Mouse (Mus musculus): ENCODE measurements around the gene Ap5z1. TPM values are rescaled to one million over a fixed set of nuclear protein-coding genes. Genes with fewer than 3 reads are reported as not detected.

Gene Ap5z1
- polyA plus RNA-seq (2016; fragmentation: Nextera tagmentation; extraction: Ambion mirVana), result 10.6 and 12.5 TPM in 2 replicates

DNA sequence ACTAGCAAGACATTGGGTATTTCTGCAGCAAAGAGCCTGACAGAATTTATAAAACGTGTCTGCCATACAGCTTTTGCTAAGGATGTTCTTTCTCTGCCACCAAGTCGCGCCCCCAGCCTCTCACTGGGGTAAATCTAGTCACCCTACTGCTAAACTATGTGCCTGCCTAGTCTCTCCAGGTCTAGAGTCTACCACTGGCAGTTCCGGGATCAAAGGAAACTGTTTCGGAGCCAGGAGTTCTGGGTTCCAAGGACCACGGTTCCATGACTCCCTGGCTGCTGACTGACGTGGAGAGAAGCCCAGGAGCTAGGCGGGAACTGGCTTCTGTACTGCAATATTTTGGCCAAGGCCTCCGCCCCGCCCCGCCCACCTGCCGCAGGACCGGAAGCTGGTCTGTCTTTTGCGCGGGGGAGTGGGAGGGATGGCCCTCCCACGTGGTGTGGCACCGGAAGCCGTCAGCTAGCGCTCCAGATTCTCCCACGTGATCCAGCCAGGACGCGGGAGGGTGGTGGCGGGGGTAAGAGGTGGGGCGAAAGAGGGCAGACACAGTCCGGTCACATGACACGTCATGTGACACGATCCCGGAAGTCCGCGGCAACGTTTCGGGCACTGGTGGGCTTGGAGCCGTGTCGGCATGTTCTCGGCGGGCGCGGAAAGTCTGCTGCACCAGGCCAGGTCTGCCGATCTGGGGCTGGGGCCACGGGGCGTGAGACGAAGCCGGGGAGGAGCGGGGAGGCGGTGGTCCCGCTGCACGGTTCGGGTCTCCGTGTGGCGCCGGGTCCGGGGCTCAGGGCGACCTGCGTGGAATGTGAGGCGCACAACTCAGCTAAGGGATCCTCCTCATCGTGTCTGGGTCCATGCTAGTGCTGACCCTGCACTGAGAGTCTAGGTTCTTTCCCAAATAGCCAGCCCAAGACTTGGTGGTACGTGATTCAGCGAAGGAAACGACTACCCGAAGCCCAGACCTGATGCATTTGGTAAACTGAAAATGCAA is at the start of gene Ap5z1:
Gene Ap5z1 (plus strand): TSS at position 484 of the 994 bp plus-strand sequence.
- peak within 1 kb of the TSS; percentile 86 for H3K27ac ChIP-seq
- no peaks in the 10 kb centered on the region for H3K9me3 ChIP-seq
- peaks cover 48% of the 10 kb centered on the region for H3K36me3 ChIP-seq (replicated peaks)
- peak within 1 kb of the TSS; percentile 92 for H3K4me3 ChIP-seq
- H3K4me1 ChIP-seq, result peaks cover 20% of the 10 kb centered on the region
- H3K27me3 ChIP-seq (ENCODE audit: poor library complexity, severe bottlenecking), result no peaks in the 10 kb centered on the region
- DNase-seq (ENCODE audit: extremely low spot score, low spot score), result peak; percentile 97
- 2% methylated on average over 60 of the region's 60 CpGs for WGBS

DNA sequence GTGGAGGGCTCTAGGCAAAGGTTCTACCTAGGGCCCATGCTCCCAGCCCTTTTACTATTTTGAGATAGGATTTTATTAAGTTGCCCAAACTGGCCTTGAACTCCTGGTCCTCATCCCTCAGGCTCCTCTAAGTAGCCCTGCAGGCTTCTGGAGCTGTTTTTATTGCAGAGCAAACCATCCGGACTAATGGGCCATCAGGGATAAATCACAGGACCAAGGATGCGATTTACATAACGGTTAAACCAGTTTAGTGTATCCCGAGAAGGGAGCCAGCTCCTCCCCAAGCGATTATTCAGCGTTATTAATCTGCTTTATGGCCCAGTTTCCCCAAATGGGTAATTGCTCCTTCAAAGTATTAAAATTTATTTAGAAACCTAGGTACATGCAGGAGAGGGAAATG is 48.3 kb upstream of the Ap5z1 start:
- H3K9me3 ChIP-seq, result no peaks in the 10 kb centered on the region
- peaks cover 64% of the 10 kb centered on the region for H3K36me3 ChIP-seq (replicated peaks)
- 66% methylated on average over 6 of the region's 6 CpGs for WGBS
- no peaks in the 10 kb centered on the region for H3K27me3 ChIP-seq (ENCODE audit: poor library complexity, severe bottlenecking)
- DNase-seq (ENCODE audit: extremely low spot score, low spot score), result no peak
- no peak overlapping the region for H3K27ac ChIP-seq
- peaks cover 68% of the 10 kb centered on the region for H3K4me1 ChIP-seq
- no peak overlapping the region for H3K4me3 ChIP-seq

DNA sequence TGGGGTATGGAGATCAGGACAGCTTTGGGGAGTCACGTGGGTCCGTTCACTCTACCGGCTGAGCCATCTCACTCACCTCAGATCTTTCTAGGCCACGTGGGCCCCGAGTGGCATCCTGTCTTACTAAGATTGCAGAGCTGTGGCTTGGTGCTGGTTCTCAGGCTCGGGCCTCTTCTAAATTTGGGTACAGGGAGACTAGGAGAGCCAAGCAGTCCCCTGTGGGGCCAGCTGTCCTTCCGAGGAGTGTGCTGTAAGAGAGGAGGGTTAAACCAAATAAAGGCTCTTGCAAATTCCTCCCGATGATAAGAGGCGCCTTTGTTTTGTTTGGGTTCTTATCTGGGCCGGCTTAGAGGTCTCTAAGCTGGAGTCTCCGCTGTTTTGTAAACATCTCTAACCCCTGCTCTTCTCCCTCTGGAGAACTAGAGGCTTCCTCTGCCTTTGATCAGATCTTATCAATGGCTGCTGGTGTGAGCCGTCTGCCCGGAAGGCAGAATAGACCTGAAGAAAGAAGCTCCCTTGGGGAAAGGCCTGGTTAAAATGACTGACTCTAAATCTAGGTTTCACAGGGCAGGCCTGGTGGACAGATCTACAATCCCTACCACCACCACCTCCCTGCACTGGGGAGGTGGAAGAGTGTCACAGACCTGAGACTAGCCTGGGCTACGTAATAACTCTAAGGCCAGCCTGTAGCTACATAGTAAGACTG is 47.5 kb upstream of the Ap5z1 start:
- 15% methylated on average over 14 of the region's 14 CpGs for WGBS
- H3K27me3 ChIP-seq (ENCODE audit: poor library complexity, severe bottlenecking), result no peaks in the 10 kb centered on the region
- no peaks in the 10 kb centered on the region for H3K9me3 ChIP-seq
- no peak for DNase-seq (ENCODE audit: extremely low spot score, low spot score)
- peaks cover 66% of the 10 kb centered on the region for H3K36me3 ChIP-seq (replicated peaks)
- peaks cover 66% of the 10 kb centered on the region for H3K4me1 ChIP-seq
- H3K27ac ChIP-seq, result peak overlapping the region; percentile 74
- H3K4me3 ChIP-seq, result no peak overlapping the region

DNA sequence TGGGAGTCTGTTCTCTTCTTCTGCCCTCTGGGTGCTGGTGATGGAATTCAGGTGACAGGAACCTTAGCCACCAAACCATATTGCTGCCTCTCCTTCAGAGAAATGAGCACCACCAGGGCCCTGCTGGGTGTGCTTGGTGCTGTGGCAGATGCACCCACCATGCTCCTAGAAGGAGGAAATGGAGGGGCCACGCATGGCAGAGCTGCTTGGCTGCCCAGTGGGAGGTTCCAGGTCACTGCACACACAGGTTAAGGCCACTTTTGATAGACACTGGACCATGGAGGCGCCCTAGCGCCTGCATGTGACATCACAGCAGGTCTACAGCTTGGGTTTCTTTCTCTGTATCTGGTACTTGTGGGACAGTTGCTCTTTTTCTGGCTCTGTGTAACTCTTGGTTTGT is 46.6 kb upstream of the Ap5z1 start:
- Histone ChIP-seq H3K4me3 (no peak overlapping the region), H3K27me3 (ENCODE audit: poor library complexity, severe bottlenecking) (no peaks in the 10 kb centered on the region), H3K36me3 (replicated peaks) (peaks cover 66% of the 10 kb centered on the region), H3K27ac (no peak overlapping the region; the same call in 1 of the 2 replicates), H3K4me1 (peaks cover 66% of the 10 kb centered on the region), H3K9me3 (no peaks in the 10 kb centered on the region)
- DNase-seq (ENCODE audit: extremely low spot score, low spot score), result no peak
- WGBS, result 77% methylated on average over 3 of the region's 3 CpGs

DNA sequence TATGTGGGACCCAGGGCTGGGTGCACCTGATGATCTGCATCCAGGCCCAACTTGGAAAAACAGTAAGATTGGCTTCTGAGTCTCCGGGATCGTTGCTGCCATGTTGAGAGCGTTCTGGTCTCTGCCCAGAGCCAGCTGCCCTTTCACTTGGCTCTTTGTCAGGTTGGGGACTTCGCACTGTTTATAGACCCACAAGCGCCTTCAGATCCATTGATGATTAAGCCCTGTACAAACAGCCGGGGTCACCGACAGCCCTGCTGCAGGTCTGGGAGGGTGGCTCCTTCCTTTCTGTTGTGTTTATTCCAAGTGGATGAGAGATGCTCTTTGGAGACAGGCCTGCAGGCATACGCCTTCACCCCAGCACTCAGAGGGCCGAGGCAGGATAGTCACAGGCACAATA is 45.9 kb upstream of the Ap5z1 start:
- Histone ChIP-seq H3K27ac (no peak overlapping the region), H3K27me3 (ENCODE audit: poor library complexity, severe bottlenecking) (no peaks in the 10 kb centered on the region), H3K4me1 (peaks cover 60% of the 10 kb centered on the region), H3K36me3 (replicated peaks) (peaks cover 65% of the 10 kb centered on the region), H3K4me3 (no peak overlapping the region), H3K9me3 (no peaks in the 10 kb centered on the region)
- 86% methylated on average over 9 of the region's 9 CpGs for WGBS
- DNase-seq (ENCODE audit: extremely low spot score, low spot score), result no peak

DNA sequence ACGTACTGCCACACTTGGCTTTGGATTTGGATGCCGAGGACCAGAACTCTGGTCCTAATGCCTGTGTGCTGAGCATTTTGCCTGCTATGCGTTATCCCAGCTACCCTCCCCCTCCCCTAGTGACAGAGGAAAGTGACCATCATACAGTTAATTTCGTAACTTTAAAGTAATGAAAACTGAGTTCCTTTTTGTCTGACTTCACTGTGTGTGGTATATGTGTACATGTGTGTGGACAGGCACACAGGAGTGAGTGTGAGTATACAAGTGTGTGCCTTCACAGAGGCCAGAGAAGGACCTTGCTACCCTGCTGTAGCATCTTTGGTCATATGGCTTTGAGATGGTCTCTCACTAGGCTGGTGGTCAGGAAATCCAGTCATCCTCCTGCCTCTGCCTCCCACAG is 45.3 kb upstream of the Ap5z1 start:
- 90% methylated on average over 4 of the region's 4 CpGs for WGBS
- H3K27me3 ChIP-seq (ENCODE audit: poor library complexity, severe bottlenecking), result no peaks in the 10 kb centered on the region
- no peak overlapping the region for H3K4me3 ChIP-seq
- H3K4me1 ChIP-seq, result peaks cover 54% of the 10 kb centered on the region
- DNase-seq (ENCODE audit: extremely low spot score, low spot score), result no peak
- H3K36me3 ChIP-seq (replicated peaks), result peaks cover 70% of the 10 kb centered on the region
- no peak overlapping the region for H3K27ac ChIP-seq
- H3K9me3 ChIP-seq, result no peaks in the 10 kb centered on the region

DNA sequence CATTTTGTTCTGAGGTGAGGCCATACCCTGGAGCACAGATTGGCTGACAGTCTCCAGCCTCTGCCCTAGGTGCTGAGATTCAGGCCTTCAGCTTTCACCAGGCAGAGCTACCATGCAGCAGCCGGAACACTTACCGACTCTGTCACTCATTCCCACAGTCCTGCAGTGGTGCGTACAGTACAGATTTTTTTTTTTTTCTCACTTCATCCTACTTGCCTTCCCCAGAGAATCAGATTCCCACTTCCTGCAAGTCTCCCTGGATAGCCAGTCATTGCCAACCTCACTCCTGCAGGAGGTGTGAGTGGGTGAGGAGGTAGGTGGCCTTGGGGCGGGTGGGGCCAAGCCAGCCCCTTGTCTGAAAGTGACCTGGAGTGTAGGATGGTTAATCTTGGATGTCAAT is 43.4 kb upstream of the Ap5z1 start:
- no peaks in the 10 kb centered on the region for H3K27me3 ChIP-seq (ENCODE audit: poor library complexity, severe bottlenecking)
- WGBS, result 95% methylated on average over 4 of the region's 4 CpGs
- H3K36me3 ChIP-seq (replicated peaks), result peaks cover 77% of the 10 kb centered on the region
- H3K9me3 ChIP-seq, result no peaks in the 10 kb centered on the region
- no peak for DNase-seq (ENCODE audit: extremely low spot score, low spot score)
- H3K4me1 ChIP-seq, result peaks cover 42% of the 10 kb centered on the region
- peak overlapping the region; percentile 17; the same call in 1 of the 2 replicates for H3K27ac ChIP-seq
- no peak overlapping the region for H3K4me3 ChIP-seq

DNA sequence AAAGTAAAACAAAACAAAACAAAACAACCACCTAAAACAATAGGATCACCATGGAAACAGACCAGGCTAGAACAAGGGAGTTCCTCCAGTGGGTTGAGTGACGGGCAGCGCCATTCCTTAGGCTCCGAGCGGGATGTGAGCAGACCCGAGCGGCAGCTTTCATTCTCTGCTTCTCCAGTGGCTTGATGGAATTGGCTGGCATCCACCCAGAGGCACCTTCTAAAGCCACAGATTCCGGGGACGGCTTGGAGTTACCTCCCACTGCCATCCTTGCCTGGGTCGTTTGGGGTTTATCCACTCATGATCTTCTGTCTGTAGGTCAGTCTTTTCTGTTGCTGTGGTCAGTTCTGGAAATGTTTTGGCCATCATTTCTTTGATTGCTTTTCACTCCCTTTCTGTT is 42.8 kb upstream of the Ap5z1 start:
- H3K36me3 ChIP-seq (replicated peaks), result peaks cover 82% of the 10 kb centered on the region
- no peak overlapping the region for H3K27ac ChIP-seq
- H3K4me3 ChIP-seq, result no peak overlapping the region
- no peaks in the 10 kb centered on the region for H3K9me3 ChIP-seq
- H3K4me1 ChIP-seq, result peaks cover 45% of the 10 kb centered on the region
- no peaks in the 10 kb centered on the region for H3K27me3 ChIP-seq (ENCODE audit: poor library complexity, severe bottlenecking)
- WGBS, result 91% methylated on average over 9 of the region's 9 CpGs
- no peak for DNase-seq (ENCODE audit: extremely low spot score, low spot score)

DNA sequence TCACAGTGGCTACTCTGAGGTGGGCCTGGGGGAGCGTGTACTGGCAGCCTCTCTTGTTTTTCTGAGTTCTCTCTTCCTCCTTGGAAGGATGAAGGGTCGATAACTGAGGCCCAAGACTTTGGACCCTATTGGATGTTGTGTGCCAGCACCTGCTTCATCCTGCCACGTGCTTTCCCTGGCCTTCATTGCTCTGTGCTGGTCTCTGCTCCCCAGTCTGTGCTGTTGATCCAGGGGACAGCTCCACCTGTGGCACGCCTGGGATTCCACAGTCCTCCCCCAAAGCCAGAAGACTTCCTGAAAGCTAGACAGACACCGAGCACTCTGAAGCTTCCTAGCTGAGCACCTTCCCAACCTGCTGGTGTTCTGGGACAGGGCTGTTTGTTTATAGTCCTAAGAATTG is 41.9 kb upstream of the Ap5z1 start:
- no peak for DNase-seq (ENCODE audit: extremely low spot score, low spot score)
- H3K9me3 ChIP-seq, result no peaks in the 10 kb centered on the region
- no peak overlapping the region for H3K27ac ChIP-seq
- H3K4me1 ChIP-seq, result peaks cover 42% of the 10 kb centered on the region
- no peaks in the 10 kb centered on the region for H3K27me3 ChIP-seq (ENCODE audit: poor library complexity, severe bottlenecking)
- H3K36me3 ChIP-seq (replicated peaks), result peaks cover 85% of the 10 kb centered on the region
- 86% methylated on average over 5 of the region's 5 CpGs for WGBS
- H3K4me3 ChIP-seq, result no peak overlapping the region

DNA sequence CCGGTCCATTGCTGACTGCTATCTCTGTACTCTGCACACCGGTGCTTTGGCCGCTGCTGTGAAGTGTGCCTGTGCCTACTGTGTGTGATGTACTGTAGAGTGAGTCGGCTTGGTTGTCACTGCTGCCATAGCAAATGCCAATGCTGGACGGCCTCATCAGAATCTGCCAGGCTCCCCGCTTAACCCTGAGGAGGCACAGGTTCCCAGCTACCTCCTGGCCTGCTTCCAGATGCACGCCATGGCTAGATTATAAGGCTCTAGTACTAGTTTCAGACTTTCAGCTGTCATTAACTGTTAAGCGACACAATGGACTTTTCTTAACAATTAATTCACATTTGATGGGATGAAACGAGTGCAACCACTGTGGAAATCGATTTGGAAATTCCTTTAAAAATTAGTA is 40.6 kb upstream of the Ap5z1 start:
- 93% methylated on average over 10 of the region's 10 CpGs for WGBS
- no peaks in the 10 kb centered on the region for H3K27me3 ChIP-seq (ENCODE audit: poor library complexity, severe bottlenecking)
- no peak overlapping the region for H3K4me3 ChIP-seq
- DNase-seq (ENCODE audit: extremely low spot score, low spot score), result no peak
- H3K9me3 ChIP-seq, result no peaks in the 10 kb centered on the region
- no peak overlapping the region for H3K27ac ChIP-seq
- peaks cover 42% of the 10 kb centered on the region for H3K4me1 ChIP-seq
- peaks cover 82% of the 10 kb centered on the region for H3K36me3 ChIP-seq (replicated peaks)

DNA sequence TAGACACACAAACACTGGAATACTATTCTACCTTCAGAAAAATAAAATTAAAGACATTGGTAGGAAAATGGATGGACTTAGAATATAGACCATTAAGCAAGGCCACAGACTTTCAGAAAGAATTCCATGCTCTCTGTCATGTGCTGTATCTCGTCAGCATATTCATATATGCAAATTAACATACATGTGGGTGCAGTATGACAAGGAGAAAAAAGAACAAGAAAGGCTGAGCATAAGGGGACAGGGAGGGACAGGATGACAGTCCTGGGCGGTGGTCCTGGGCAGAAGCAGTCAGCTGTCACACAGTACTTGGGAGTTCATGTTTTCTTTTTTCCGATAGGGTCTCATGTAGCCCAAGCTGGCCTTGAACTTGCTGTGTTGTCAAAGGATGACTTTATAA is 40.0 kb upstream of the Ap5z1 start:
- Histone ChIP-seq H3K4me1 (peaks cover 48% of the 10 kb centered on the region), H3K27ac (no peak overlapping the region), H3K9me3 (no peaks in the 10 kb centered on the region), H3K27me3 (ENCODE audit: poor library complexity, severe bottlenecking) (no peaks in the 10 kb centered on the region), H3K4me3 (no peak overlapping the region), H3K36me3 (replicated peaks) (peaks cover 77% of the 10 kb centered on the region)
- DNase-seq (ENCODE audit: extremely low spot score, low spot score), result no peak
- 59% methylated on average over 3 of the region's 3 CpGs for WGBS

DNA sequence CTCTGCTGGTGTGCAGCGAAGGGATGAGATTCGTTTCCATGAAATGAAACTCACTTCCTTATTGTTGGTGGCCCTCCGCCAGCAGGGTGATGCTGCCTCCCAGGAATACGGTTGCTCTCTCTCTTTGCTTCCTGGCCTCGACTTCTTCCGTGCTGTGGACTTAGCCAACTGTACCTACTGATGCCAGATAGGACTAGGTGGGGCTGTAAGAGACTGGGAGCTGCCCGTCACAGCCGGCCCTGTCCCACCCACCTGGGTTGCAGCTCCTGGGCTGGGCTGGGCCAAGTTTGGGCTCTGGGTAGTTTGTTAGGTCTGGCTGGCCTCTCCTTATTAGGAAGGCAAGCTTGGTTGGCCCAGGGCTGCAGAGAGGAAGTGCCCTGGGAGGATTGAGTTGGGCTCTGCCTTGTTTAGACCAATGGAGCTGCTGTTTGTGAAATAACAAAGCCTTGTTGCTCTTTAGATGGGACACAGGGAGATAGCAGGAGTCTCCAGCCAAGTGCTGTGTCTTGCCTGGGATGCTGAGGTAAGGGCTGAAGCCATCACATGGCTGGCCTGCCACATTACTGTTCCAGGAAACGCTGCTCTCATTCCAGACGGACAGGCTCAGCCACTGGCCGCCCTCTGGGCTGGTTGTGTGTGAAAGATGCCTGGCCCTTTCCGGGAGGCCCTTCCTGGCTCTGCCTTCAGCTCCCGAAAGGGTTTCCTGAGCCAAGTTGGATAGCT is 39.0 kb upstream of the Ap5z1 start:
- peaks cover 67% of the 10 kb centered on the region for H3K36me3 ChIP-seq (replicated peaks)
- H3K4me1 ChIP-seq, result peaks cover 49% of the 10 kb centered on the region
- H3K9me3 ChIP-seq, result no peaks in the 10 kb centered on the region
- H3K4me3 ChIP-seq, result no peak overlapping the region
- DNase-seq (ENCODE audit: extremely low spot score, low spot score), result no peak
- 84% methylated on average over 13 of the region's 13 CpGs for WGBS
- H3K27ac ChIP-seq, result peak overlapping the region; percentile 66
- no peaks in the 10 kb centered on the region for H3K27me3 ChIP-seq (ENCODE audit: poor library complexity, severe bottlenecking)

Data from forebrain, embryonic 10.5 days (tissue).